Mouse (Mus musculus): Measurements from ENCODE around the gene Grin2b.

GRCm38 (mm10) chr6:135836353-135836752, 337.0 kb downstream of the Grin2b start:
- no peak for TF ChIP-seq POLR2A (IDR thresholded peaks at IDR 0.05; ENCODE audit: borderline replicate concordance, extremely low read depth, insufficient read depth, insufficient read length, poor library complexity, severe bottlenecking)
- TF ChIP-seq CTCF (IDR thresholded peaks at IDR 0.05; ENCODE audit: borderline replicate concordance, extremely low read depth, insufficient read depth, insufficient read length), result no peak

Data from brain, embryonic 14.5 days (tissue).